Comparison of ENCODE assay signal across 8 mouse cellular contexts in the genomic region with DNA sequence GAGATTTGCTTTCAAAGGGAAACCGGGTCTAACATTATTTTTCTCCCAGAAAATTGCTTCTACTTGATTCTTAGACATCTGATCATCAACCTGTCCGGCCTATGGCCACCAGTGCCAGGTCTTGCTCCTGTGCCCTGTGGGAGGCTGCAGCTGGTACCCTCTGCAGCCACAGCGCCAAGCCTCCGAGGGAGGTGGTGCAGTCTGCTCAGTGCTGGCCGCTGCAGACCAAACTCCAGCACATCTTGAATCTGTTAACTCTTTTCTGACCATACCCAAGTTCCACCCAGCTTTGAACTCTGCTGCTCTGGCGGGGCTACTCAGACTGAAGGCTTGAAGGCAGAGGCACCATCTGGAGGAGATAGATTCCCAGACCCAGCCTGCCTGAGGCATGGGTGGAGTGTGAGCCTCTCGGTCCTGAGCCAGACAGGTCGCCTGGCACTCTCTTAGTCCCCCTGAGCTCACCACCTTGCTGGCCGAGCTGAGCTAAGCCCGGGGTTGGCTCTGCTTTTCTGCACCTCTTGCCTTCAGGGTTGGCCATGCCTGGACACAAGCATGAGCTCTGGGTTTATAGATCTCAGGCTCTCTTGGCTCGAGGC. TPM values are rescaled to one million over a fixed set of nuclear protein-coding genes. Genes with fewer than 3 reads are reported as not detected.
DNase-seq lines count a peak whose midpoint lies in the region; ATAC-seq lines count a peak whose summit lies in the region.
"Had no signal": no experiment of that assay in that cellular context is flagged by ENCODE, and none has a peak within 500 bp of the region (broad histone marks: within the 10 kb centered on the region; RNA-seq: fewer than 3 reads in every experiment).

A gene (plus strand): TSS at position 275 of the 596 bp plus-strand sequence.

- no peak within 1 kb of the TSS for H3K9ac ChIP-seq in embryonic facial prominence, embryonic 11.5 days (replicated peaks; ENCODE audit: low read length)
- no peak within 1 kb of the TSS for H3K9ac ChIP-seq in intestine, embryonic 14.5 days (ENCODE audit: low read length)
- no peak within 1 kb of the TSS for H3K9ac ChIP-seq in liver, embryonic 15.5 days
- H3K9ac ChIP-seq: limb, embryonic 15.5 days had no signal

- WGBS in embryonic facial prominence, embryonic 11.5 days: 2% methylated on average over 11 of the region's 11 CpGs
- WGBS in intestine, embryonic 14.5 days: 11% methylated on average over 11 of the region's 11 CpGs
- 11% methylated on average over 11 of the region's 11 CpGs for WGBS in liver, embryonic 15.5 days (ENCODE audit: insufficient replicate concordance)

- H3K27ac ChIP-seq in embryonic facial prominence, embryonic 11.5 days (replicated peaks; ENCODE audit: low read depth, low read length): no peak within 1 kb of the TSS
- no peak within 1 kb of the TSS for H3K27ac ChIP-seq in intestine, embryonic 14.5 days (ENCODE audit: low read depth)
- no peak within 1 kb of the TSS for H3K27ac ChIP-seq in liver, embryonic 15.5 days (replicated peaks)
- H3K27ac ChIP-seq: limb, embryonic 15.5 days had no signal

- peaks cover 34% of the 10 kb centered on the region for H3K36me3 ChIP-seq in megakaryocyte, embryonic 14.5 days (replicated peaks; ENCODE audit: low read length)
- no peaks in the 10 kb centered on the region for H3K36me3 ChIP-seq in embryonic facial prominence, embryonic 11.5 days (replicated peaks; ENCODE audit: control insufficient read depth, insufficient read depth, low read depth, low read length)
- H3K36me3 ChIP-seq in intestine, embryonic 14.5 days (ENCODE audit: control insufficient read depth, insufficient read depth, low read length): peaks cover 7% of the 10 kb centered on the region; the same call in 1 of the 2 replicates
- H3K36me3 ChIP-seq in liver, embryonic 15.5 days (replicated peaks): peaks cover 5% of the 10 kb centered on the region; the same call in 1 of the 2 replicates
- H3K36me3 ChIP-seq: limb, embryonic 15.5 days had no signal

- H3K4me3 ChIP-seq in megakaryocyte, embryonic 14.5 days (replicated peaks): peak within 1 kb of the TSS; percentile 68
- H3K4me3 ChIP-seq in embryonic facial prominence, embryonic 11.5 days (ENCODE audit: low read depth, low read length): no peak within 1 kb of the TSS
- H3K4me3 ChIP-seq in intestine, embryonic 14.5 days (ENCODE audit: low read depth, low read length): no peak within 1 kb of the TSS
- no peak within 1 kb of the TSS for H3K4me3 ChIP-seq in liver, embryonic 15.5 days (replicated peaks)
- H3K4me3 ChIP-seq: limb, embryonic 15.5 days had no signal

- peaks cover 43% of the 10 kb centered on the region for H3K4me1 ChIP-seq in megakaryocyte, embryonic 14.5 days
- H3K4me1 ChIP-seq in embryonic facial prominence, embryonic 11.5 days (ENCODE audit: control insufficient read depth, insufficient read depth, low read length): peaks cover 3% of the 10 kb centered on the region; the same call in 1 of the 2 replicates
- 0 out of 2 replicates have a peak, but pooled peaks cover 2% of the 10 kb centered on the region for H3K4me1 ChIP-seq in intestine, embryonic 14.5 days (replicated peaks; ENCODE audit: control insufficient read depth, insufficient read depth, low read length)
- H3K4me1 ChIP-seq in liver, embryonic 15.5 days (replicated peaks): peaks cover 5% of the 10 kb centered on the region; the same call in 1 of the 2 replicates

- no peak for ATAC-seq in megakaryocyte, adult 5-6 weeks (ENCODE audit: poor library complexity, severe bottlenecking)
- peak; percentile 73; the same call in 1 of the 2 replicates for ATAC-seq in embryonic facial prominence, embryonic 11.5 days (replicated peaks; ENCODE audit: insufficient number of reproducible peaks, low FRiP score, low TSS enrichment, low read depth)
- peak; percentile 29; the same call in 1 of the 2 replicates for ATAC-seq in intestine, embryonic 14.5 days (replicated peaks; ENCODE audit: low FRiP score, low TSS enrichment, low read depth)
- ATAC-seq in liver, embryonic 15.5 days (ENCODE audit: insufficient read depth): no peak

- DNase-seq in embryonic facial prominence, embryonic 11.5 days (ENCODE audit: low spot score): peak; percentile 71
- peak; percentile 64 for DNase-seq in intestine, embryonic 14.5 days (ENCODE audit: low spot score)
- no peak for DNase-seq in thymus, postnatal 10 days (ENCODE audit: low spot score in 2 of 2)
- no peak for DNase-seq in yolk sac, embryonic 10.5 days (ENCODE audit: low spot score)

- no peak within 1 kb of the TSS for H3K4me2 ChIP-seq in embryonic facial prominence, embryonic 11.5 days (ENCODE audit: low read depth, low read length)
- no peak within 1 kb of the TSS for H3K4me2 ChIP-seq in intestine, embryonic 14.5 days (ENCODE audit: low read length)
- H3K4me2 ChIP-seq in liver, embryonic 15.5 days: peak within 1 kb of the TSS; percentile 3; the same call in 1 of the 2 replicates
- H3K4me2 ChIP-seq: limb, embryonic 15.5 days had no signal

- H3K27me3 ChIP-seq in megakaryocyte, embryonic 14.5 days (replicated peaks): peaks cover 54% of the 10 kb centered on the region
- H3K27me3 ChIP-seq in embryonic facial prominence, embryonic 11.5 days (ENCODE audit: control insufficient read depth, insufficient read depth, low read length): peaks cover 18% of the 10 kb centered on the region
- peaks cover 67% of the 10 kb centered on the region for H3K27me3 ChIP-seq in intestine, embryonic 14.5 days (replicated peaks; ENCODE audit: control insufficient read depth, insufficient read depth, low read length)
- peaks cover 63% of the 10 kb centered on the region for H3K27me3 ChIP-seq in liver, embryonic 15.5 days

- no peaks in the 10 kb centered on the region for H3K9me3 ChIP-seq in megakaryocyte, embryonic 14.5 days
- no peaks in the 10 kb centered on the region for H3K9me3 ChIP-seq in embryonic facial prominence, embryonic 11.5 days (replicated peaks; ENCODE audit: control insufficient read depth, low read length)
- H3K9me3 ChIP-seq in intestine, embryonic 14.5 days (ENCODE audit: control insufficient read depth, low read length): no peaks in the 10 kb centered on the region
- no peaks in the 10 kb centered on the region for H3K9me3 ChIP-seq in liver, embryonic 15.5 days (replicated peaks)
- H3K9me3 ChIP-seq: limb, embryonic 15.5 days had no signal

RNA-seq across cellular contexts. Expression of the gene that starts here (rescaled TPM):
- polyA plus RNA-seq in megakaryocyte, embryonic 14.5 days (2012; ENCODE audit: insufficient read depth, low replicate concordance): 0.38 TPM in 1 of 2 replicates, not detected in the other
- 0.05 and 0.09 TPM in 2 replicates for total RNA-seq in megakaryocyte, adult 5-6 weeks (2015)
- total RNA-seq in megakaryocyte, adult 5-6 weeks (2017): not detected in 2 replicates
- polyA plus RNA-seq in embryonic facial prominence, embryonic 11.5 days (2014; fragmentation: Nextera tagmentation; extraction: Ambion mirVana): 0.57 and 0.65 TPM in 2 replicates
- 0.04 TPM in 1 of 2 replicates, not detected in the other for polyA plus RNA-seq in intestine, embryonic 14.5 days (2014; fragmentation: Nextera tagmentation; extraction: Ambion mirVana)
- 0.03 TPM in 1 of 2 replicates, not detected in the other for polyA plus RNA-seq in liver, embryonic 15.5 days (2015; fragmentation: Nextera tagmentation; extraction: Ambion mirVana)

Comparison
In these comparisons a context has a peak if more than half of its experiments do, and no peak if none do; other contexts are left out.
1. Peak in DNase-seq and ATAC-seq in embryonic facial prominence, embryonic 11.5 days; RNA of the gene not detected or under 1 TPM.
2. Peak in DNase-seq and ATAC-seq in intestine, embryonic 14.5 days; RNA of the gene not detected or under 1 TPM.